9 mouse cellular contexts compared by ENCODE assay signal in the genomic region with DNA sequence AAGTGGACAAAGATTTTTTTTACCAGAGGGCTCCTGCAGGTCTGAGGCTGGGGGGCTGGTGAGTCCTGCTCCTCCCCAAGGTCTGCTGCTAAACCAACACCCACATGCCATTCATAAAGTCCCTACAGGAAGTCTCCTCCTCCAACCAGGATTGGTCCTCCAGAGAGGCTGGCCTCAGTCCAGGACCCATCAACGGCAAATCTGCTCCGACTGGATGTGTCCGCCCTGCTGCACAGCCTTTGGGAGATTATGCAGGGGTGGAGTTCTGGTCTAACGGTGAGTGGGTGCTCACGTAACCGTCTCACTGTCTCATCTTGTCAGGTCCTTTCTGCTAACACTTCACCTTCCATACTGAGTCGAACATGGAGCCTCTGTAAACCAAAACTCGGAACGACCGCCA.
DNase-seq lines count a peak whose midpoint lies in the region; ATAC-seq lines count a peak whose summit lies in the region.
"Had no signal": no experiment of that assay in that cellular context is flagged by ENCODE, and none has a peak within 500 bp of the region (broad histone marks: within the 10 kb centered on the region; RNA-seq: fewer than 3 reads in every experiment).

No protein-coding gene starts in this region.

- no peak overlapping the region for H3K9ac ChIP-seq in kidney, embryonic 14.5 days (ENCODE audit: low read depth, low read length)
- H3K9ac ChIP-seq: liver, embryonic 13.5 days had no signal

- no peak overlapping the region for H3K4me2 ChIP-seq in kidney, embryonic 14.5 days (replicated peaks; ENCODE audit: low read depth, low read length)
- H3K4me2 ChIP-seq: liver, embryonic 13.5 days had no signal

- no peak overlapping the region for H3K4me3 ChIP-seq in kidney, embryonic 14.5 days (ENCODE audit: low read length)
- H3K4me3 ChIP-seq: liver, embryonic 13.5 days had no signal

- 77% methylated on average over 10 of the region's 10 CpGs for WGBS in kidney, embryonic 14.5 days

- H3K4me1 ChIP-seq in kidney, embryonic 14.5 days (ENCODE audit: control insufficient read depth, insufficient read depth, low read length), result no peaks in the 10 kb centered on the region
- H3K4me1 ChIP-seq: liver, embryonic 13.5 days had no signal

- H3K27ac ChIP-seq in kidney, embryonic 14.5 days (ENCODE audit: low read depth, low read length), result no peak overlapping the region
- H3K27ac ChIP-seq: liver, embryonic 13.5 days had no signal

- H3K27me3 ChIP-seq in kidney, embryonic 14.5 days (ENCODE audit: control insufficient read depth, insufficient read depth, low read length), result no peaks in the 10 kb centered on the region
- H3K27me3 ChIP-seq: liver, embryonic 13.5 days had no signal

- H3K36me3 ChIP-seq in kidney, embryonic 14.5 days (ENCODE audit: control insufficient read depth, insufficient read depth, low read length), result no peaks in the 10 kb centered on the region
- H3K36me3 ChIP-seq: liver, embryonic 13.5 days had no signal

- DNase-seq in cerebellum, postnatal 10 days, result peak; percentile 82 to 86
- no peak for DNase-seq in cerebellum, adult 18-20 months
- no peak for DNase-seq in kidney, adult 8-10 months
- DNase-seq in retina, postnatal 1 day, result peak; percentile 87
- DNase-seq in retina, embryonic 14.5 days (ENCODE audit: low spot score), result no peak
- peak; percentile 16 for DNase-seq in lung, postnatal 14 days
- DNase-seq in embryo, embryonic 10.5 days (ENCODE audit: low spot score), result no peak
- DNase-seq: liver, embryonic 13.5 days had no signal

- H3K9me3 ChIP-seq in kidney, embryonic 14.5 days (ENCODE audit: control insufficient read depth, low read length), result no peaks in the 10 kb centered on the region
- H3K9me3 ChIP-seq: liver, embryonic 13.5 days had no signal

- 0 out of 2 replicates have a peak, but pooled peaks have one; percentile 43 for ATAC-seq in kidney, embryonic 14.5 days (ENCODE audit: low FRiP score, low TSS enrichment)

Comparison
In these comparisons a context has a peak if more than half of its experiments do, and no peak if none do; other contexts are left out.
1. DNase-seq: peak in cerebellum, postnatal 10 days (2 of 2), retina, postnatal 1 day (single experiment) and lung, postnatal 14 days (single experiment); none in cerebellum, adult 18-20 months (0 of 2), kidney, adult 8-10 months (0 of 2), retina, embryonic 14.5 days (single experiment) and embryo, embryonic 10.5 days (single experiment).